Mouse (Mus musculus) heart, adult 9 months (tissue): ENCODE results near the gene Rab20.
"Not testable (repeated sequence)": the region's sequence is repeated elsewhere in the genome, so short reads cannot be mapped to it uniquely, and the experiment has no call there.

Experiments used
- DNase-seq, 2 experiments: peaks; one replicate each; pipeline ENCODE4 v3.0.0; 2022; ENCODE audit warnings: low spot score in 2 of 2

Gene Rab20

DNA sequence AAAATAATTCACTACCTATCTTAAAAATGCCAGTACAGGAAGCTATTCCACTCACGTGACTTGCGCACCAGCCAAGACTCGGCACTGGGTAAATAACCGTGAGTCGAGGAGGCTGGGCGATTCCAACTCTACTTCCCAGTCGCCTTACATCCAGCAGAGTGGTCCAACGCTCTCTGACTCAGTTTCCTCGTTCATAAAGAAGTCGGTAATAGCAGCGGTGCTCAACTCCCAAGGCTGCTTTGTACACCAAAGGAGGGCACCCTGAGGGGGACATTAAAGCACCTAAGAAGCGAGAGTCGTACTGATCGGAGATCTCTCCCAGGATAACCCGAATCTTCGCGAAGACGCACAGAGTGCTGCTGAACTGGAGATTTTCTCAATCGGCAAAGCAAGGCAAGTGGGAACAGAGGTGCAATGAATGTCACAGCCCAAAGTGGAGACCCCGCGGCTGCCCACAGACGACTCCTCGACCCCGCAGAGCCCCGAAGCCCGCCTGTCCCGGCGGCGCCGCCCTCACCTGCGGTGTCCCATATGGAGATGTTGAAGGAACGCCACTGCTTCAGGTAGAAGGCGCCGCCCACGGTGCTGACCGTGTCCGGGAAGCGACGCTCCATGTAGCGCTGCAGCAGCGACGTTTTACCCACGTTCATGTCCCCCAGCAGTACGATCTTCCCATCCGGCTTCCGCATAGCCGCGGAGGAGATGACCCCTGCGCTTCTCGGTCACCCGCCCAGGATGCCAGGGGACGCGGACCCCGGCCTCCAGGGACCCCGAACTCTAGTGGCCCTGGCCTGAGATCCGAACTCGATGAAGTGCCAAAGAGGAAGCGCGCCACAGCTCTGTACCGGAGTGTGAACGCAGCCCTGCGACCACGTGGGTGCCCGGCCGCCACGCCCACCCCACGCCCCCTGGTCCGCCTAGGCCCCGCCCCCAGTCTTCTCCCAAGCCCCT, at the start of gene Rab20:
Rab20 (minus strand) TSS at position 900 of the 951 bp plus-strand sequence.
- DNase-seq = peak; percentile 76 to 83

DNA sequence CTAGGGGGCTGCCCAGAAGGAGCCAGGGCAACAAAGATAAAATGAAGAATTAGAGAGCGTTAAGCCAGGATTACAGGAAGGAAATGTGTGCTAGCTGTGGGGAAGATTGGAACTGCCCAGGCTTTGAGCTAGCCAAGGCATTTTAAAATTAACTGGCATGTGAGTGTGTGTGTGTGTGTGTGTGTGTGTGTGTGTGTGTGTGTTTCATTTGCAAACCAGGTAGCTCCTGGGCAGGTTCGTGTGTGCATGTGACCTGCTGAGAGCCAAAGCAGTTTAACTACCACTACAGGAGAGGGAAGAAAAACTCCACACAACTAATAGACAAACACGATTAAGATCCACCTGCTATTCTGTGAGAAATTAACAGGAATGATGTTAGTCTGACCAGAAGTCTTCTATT, 44.8 kb upstream of the Rab20 start:
- DNase-seq = no peak

DNA sequence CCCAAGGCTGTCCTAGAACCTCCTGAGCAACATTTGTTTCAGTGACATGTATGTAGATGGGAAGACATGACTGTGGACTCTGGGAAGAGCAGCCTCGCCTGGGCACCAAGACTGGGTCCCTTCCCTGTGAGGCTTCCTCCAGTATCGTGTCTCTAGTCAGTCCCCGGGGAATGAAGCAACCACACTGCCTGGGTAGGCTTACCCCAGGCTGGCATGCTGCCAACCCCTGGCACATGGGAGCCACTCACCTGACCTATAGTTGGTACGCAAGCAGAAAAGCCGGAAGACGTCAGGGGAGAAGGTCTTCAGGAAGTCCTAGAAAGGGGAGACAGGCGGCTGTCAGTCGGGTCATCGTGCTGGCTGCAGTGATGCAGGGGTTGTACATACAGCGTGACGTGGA, 40.2 kb upstream of the Rab20 start:
- no peak for DNase-seq

DNA sequence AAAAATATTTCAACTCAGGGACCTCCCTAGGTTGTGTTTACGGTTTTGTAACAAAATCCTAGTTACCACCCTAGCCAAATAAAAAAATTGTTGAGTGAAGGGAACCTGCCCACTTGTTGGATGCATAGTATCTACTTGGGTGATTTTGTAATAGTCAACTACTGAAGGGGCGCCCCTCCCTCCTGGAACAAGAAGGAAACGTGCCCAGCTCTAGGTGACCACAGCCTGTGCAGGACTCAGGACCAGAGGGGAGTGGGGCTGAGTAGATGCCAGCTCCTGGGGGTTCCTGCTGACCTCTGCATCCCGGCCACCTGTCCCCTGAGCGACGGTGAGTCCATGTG, 39.5 kb upstream of the Rab20 start:
- DNase-seq = no peak

DNA sequence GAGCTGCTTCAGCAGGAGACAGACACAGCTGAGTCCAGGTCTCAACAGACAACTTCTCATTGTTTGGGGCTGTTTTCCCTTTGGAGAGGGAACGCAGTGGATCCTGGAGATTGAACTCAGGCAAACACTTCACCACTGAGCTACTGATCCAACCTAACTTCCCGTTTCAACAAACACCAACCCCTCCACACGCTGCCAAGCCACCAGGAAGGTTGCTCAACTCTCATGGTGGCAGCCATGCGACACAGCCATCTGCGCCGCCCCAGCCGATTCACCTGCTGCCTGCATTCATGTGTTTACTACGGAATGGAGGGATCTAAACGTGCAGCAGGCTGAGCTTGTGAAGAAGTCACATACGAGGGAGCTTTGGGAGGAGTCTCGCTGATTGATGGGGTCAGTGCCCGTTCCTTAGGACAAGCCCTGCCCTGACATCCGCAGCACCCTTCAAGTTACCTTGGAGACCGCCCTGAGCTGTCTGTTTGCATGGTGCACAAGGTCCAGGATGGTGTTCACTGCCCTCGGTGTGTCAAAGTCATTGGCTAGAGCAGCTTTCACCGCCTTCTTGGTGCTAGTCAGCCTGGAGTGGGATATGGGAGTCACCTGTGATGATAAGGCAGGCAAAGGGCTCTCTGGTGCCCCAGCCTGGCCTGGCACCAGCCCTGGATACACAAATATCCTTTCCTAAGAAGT, 39.0 kb upstream of the Rab20 start:
- DNase-seq = no peak

DNA sequence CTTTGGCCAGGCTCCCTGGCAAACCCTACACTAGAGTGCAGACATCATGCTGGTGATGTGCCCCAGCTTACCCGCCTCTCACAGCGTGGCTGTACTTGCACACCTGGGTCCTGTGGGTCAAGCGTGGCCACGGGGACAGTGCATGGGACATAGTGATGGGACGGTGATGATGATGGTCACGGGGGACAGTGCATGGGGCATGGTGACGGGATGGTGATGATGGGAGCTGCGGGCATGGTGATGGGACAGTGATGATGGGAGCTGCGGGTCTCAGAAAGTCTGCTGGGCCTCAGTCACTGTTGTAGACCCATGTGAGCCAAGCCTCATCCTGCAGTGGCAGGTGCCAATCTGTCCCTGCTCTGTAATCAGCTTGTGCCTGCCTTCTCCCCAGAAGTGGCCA, 37.8 kb upstream of the Rab20 start:
- DNase-seq = no peak

DNA sequence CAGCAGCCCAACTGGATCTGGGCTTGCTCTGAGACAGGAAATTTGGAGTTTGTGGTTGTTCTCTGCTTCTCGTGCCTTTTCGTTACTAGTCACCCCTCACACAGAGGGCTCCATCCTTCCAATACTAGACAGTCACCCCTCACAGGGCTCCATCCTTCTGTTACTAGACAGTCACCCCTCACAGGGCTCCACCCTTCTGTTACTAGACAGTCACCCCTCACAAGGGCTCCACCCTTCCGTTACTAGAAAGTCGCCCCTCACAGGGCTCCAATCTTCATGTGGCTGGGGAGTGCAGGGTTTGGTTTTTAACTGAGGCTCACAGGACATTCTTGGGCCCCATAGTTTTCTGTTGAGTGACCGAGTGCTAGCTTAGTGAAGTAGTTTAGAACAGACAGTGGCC, 34.7 kb upstream of the Rab20 start:
- DNase-seq = no peak

DNA sequence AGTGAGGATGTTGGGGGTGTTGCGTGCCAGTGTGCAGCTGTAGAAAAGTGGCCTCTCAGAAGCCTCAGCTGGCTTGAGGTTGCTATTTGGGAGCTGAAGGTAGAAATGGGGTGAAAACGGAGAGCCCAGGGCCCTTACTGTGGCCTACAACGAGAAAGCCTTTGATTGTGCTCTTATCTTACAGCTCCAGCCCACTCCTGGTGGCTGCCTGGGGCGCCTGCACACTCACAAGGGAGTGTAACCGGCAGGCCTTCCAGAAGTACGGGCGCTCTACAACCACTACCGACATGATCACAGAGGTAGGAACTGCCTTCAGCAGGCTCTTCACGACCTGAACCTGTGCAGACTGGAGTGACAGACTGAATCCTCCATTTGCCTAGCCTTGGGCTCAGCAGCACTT, 34.2 kb upstream of the Rab20 start:
- no peak for DNase-seq

DNA sequence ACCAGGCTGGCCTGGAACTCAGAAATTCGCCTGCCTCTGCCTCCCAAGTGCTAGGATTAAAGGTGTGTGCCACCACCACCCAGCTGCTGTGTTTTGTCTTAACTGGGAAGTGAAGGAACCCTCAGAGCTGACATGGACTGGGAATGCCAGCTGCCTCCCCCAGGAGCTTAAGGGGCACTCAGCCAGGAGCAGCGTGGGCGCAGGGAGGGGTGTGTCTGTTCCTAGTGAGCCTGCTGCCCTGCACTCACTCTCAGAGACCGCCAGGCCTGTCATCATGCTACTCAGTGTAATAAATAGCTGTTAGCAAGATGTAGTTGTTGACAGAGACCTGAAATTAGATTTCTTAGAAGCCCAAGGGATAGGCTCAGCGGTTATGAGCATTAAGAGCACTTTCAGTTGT, 32.5 kb upstream of the Rab20 start:
- no peak for DNase-seq

DNA sequence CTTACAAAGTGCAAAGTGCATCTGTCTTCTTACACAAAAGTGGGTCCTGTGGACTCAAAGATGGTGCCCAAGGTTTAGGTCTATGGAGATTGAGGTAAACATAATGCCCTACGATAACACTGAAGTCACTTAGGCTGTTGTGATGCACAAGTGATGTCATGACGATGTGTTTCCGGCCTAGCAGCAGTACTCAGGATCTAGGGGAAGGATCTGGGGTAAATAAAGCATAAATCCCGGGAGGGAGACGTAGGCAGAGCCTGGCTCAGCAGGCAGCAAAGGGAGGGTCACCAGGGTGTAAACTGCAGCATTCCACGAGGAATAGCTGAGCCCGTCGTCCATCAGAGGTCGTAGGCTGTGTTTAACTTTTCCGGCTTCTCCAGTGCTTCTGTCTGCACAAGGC, 30.4 kb upstream of the Rab20 start:
- DNase-seq = no peak

DNA sequence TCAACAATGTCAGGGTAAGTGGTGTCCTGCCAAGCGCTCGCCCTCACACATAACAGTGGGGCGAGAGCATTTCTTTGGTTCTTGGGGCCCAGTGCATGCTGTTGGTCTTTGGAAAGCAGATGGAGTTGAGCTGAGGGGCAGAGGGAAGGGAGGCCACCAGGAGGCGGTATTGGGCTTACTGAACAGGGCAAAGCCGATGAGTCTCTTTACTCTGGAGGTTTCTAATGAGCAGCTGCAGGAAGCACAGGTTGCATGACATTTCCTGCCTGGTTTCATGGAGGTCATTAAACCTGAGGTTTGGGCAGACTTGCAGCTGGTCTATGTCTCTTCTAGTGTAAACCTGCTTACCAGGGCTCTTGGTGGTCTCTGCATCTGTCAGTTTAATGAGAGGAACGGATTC, 28.3 kb upstream of the Rab20 start:
- no peak for DNase-seq

DNA sequence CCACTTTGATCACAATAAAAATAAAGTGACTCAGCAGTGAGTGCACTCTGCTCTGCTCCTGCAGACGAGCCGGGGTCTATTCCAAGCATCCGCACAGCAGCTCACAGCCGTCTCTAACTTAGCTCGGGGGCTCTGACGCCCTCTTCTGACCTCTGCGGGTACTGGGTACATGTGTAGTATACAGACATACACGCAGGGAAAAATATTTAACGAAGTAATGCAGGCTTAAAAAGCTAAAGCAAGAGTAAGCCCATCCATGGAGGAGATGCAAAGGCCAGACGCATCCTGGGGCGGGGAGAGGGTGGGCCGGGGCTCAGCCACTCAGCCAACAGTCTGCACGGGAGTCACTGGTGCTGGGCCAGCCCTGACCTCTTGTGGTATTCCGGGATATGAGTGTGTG, 27.6 kb upstream of the Rab20 start:
- DNase-seq = no peak

DNA sequence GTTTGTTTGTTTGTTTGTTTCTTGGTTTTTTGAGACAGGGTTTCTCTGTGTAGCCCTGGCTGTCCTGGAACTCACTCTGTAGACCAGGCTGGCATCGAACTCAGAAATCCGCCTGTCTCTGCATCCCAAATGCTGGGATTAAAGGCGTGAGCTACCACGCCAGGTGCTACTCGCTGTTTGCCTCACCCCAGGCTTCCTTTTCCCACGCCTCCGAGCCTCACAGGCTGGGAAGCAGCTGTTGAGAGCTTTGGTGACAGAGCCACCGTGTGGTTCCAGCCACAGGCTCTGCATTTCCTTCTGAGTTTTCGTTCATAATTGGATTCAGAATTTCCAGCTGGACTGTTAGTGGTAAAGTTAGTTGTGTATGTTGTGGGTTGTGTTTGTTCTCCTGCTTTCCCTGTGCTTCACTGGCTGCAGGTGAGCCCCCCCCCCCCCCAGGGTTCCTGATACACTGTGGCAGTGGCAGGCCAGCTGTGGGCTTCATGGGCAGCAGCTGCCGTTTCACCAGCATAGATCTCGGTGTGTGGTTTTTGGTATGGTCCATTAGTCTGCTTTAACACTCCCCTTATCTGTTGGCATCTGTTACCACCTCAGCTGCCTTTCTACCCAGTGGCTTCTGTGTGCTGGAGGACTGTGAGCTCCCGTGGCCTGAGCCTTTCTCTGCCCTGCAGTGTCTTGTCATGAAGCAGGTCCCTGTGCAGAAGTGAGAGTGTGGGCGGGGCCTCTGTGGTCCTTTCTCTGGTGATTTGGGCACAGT, 25.1 kb upstream of the Rab20 start:
- DNase-seq = no peak

DNA sequence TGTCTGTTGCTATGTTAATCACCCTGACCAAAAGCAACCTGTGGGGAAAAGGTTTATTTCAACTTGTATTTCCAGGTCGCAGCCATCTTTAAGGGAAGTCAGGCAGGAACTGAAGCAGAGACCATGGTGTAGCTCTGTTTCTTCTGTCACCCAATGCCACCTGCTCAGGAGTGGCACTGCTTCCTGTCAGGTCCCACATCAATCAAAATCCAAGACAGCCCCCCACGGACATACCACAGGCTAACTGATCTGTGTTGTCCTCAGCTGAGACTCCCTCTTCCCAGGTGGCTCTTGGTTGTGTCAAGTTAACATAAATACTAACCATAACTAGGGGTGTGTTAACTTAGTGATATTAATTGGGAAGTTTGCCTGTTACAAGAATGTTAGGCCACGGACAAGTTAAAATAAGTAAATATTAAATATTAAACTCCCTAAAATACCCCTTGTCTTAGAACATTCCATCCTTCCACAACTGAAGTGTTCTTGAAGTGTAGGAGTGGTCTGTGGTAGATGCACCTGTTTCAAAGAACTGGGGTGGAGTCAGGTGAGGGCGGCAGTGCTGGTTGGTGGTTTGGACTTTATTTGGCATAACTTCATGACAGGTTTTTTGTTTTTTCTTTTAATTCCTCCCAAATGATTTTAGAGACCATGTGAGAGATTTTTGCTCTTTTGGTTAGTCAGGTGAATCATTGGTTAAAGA, 20.4 kb upstream of the Rab20 start:
- DNase-seq = no peak

DNA sequence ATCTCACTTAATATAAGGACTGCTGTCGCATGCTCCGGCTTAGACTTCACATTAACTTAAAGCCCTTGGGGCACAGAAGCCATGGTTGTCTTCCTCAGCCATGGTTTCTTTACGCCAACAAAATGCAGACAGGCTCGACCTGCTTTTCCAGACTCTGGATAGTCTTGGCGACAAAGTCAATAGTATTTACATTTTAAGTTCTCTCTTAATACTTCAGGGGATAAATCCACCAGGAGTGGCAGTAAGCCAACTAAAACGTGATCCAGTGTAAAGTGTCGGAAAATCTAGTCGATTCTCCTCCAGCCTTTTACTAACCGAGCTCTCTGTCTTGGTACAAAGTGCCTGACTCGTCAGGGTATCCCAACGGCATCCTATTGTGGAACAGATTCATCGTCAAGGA, 19.8 kb upstream of the Rab20 start:
- DNase-seq = no peak

DNA sequence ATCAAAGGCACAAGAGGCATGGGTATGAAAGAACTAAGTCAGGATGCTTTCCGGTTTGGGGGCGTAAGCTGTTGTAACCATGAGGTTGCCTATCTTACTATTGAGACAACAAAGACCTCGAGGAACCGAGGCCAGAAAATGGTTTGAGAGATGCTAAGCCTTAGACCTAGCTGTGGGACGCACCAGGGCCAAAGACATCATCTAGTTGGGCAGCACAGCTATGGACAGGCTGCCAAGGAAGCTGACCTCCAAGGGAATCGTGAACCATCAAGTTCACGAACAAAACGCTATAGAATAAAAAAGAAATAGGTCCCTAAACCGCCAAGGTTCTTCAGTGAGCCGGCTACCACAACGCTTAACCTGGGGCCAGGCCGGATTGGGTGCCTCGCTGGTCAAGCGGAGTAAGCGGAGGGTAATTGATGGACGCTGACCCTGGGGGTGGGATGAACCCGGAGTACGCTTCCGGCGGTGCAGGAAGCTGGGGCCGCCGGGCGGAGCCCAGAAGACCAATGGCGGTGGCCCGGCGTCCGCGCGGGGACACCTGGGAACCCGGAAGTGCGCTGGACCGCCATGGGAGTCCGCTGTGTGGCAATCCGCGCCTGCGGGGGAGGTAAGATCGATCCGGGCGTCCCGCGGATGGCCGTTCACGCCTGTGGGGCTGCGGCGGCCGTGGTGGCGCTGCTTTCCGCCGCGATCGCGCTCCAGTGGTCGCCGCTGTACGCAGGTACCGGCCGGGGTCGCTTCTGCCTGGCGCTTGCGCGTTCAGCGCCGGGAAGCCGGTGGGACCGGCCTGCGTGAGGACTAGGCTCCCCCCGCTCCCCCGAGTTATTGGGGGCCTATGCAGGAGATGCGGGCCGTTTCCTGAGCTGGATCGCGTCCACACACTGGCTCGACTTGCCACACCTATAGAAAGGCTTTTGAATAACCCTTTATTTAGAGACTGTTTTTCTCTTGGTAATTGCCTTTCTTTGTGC, 18.8 kb upstream of the Rab20 start, which contains the start of gene Naxd:
Naxd (plus strand) TSS at position 490 of the 974 bp plus-strand sequence.
- DNase-seq = peak; percentile 90 to 91

DNA sequence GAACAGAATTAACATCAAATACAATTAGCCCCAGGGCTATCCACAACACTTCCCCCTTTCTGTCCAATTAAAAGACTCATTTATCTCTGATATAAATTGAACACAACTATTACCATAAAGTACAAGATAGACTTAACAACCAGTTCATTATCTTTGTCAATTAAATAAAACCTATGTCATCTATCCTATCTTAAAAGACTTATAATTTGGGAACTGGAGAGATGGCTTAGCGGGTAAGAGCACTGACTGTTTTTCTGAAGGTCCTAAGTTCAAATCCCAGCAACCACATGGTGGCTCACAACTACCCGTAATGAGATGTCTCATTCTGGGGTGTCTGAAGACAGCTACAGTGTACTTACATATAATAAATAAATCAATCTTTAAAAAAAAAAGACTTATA, 13.8 kb upstream of the Rab20 start:
- not testable (repeated sequence) for DNase-seq

DNA sequence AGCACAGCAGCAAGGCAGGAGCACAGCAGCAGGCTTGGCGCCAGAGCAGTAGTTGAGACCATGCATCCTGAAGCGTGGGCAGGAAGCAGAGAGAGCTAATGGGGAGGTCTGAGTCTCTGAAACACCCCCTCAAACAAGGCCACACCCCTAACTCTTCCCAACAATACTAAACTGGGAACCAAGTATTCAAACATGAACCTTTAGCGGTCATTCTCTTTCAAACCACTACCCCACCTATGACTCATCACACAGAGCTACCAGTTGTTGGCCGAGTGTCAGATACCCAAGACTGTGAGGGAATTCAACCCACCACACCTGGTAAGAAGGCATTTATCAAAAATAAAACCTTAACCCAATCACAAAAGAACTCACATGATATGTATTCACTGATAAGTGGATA, 8.7 kb upstream of the Rab20 start:
- no peak for DNase-seq

DNA sequence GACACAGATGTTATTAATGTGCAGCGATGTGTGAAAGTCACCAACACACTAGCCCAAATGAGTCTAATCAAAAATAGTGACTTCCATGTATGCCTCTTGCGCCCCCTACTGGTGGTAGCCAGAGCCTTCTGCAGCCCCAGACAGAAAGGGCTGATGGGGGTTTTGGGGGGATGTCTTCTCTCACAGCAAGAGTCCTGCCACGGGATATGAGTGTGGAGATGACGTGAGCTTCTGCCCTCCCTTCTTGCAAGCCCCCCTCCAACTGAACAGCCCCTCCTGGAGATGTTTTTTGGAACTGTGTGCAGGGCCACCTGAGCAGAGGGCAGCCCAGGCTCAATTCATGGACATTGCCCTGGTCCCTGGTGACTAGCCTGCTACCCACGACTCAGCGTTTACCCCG, 7.6 kb upstream of the Rab20 start:
- peak in 1 of 2 experiments; percentile 67 for DNase-seq

DNA sequence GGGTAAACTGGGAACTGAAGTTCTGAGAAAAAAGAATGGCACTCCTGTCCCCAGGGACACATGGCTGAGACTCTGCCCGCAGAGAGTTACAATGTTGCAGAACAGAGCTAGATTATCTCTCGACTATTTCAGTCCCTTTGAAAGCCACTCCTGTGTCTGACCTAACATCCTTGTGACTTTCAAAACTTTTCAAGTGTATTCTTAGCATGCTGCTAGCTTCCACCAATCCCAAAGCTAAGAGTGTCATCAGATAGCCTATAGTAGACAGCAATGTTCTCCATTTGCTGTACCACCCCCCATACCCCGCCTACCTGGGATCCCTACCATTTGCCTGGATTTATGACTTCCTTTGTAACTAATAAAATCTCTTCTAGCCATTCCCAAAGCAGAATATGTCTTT, 4.0 kb upstream of the Rab20 start:
- peak in 1 of 2 experiments; percentile 50 for DNase-seq

DNA sequence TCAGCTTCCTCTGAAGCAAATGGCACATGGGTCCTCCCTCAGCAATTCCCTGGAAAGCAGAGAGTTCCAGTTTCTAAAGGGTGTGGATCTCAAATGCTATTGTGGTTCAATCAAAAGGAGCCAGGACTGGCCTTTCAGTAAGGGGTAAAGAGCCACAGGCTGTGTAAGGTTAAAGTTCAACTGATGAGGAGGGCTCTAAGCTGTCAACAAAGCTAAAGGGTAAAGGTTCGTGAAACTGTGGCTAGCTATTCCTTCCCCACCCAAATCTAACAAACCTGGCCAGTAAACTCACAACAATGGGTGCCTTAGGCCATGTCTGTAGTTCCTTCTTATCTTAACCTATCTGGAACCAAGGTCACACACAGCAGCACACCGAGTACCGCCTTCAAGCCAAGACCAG, 3.4 kb upstream of the Rab20 start:
- no peak for DNase-seq
